Mouse (Mus musculus) megakaryocyte, embryonic 14.5 days (primary cell): ENCODE results near the gene Itih3.

Source experiments
- FLI1 ChIP-seq: IDR thresholded peaks from 2 replicates; pipeline ENCODE4 v1.6.1; 2012; ENCODE audit warnings: low read length, inconsistent platforms, mixed read lengths
- GATA1 ChIP-seq: IDR thresholded peaks from 3 replicates; pipeline ENCODE4 v1.6.1; 2012; ENCODE audit warnings: mixed read lengths, low read length, inconsistent platforms, borderline replicate concordance

- no peak for TF ChIP-seq GATA1
- TF ChIP-seq FLI1 = no peak
Observed at GRCm38 (mm10) chr14:30933351-30933750, 9.8 kb upstream of the Itih3 start.
